Mouse (Mus musculus) heart, postnatal 4 days (tissue): ENCODE data around the gene Ski. TPM values are rescaled to one million over a fixed set of nuclear protein-coding genes. Genes with fewer than 3 reads are reported as not detected.
A peak's percentile ranks its signal among the peaks of the same experiment; 100 is the strongest.

ENCODE experiments used
- DNase-seq: peaks from one replicate; pipeline ENCODE4 v3.0.0; 2021
- total RNA-seq, 2 experiments: library from RNA; stranded (reverse); gene quantifications; 2 replicates each; pipeline ENCODE4 v1.2.3; 2021

Gene Ski
- total RNA-seq, 2 experiments from 2014 or later, result 93.8 to 98.1 TPM

DNA sequence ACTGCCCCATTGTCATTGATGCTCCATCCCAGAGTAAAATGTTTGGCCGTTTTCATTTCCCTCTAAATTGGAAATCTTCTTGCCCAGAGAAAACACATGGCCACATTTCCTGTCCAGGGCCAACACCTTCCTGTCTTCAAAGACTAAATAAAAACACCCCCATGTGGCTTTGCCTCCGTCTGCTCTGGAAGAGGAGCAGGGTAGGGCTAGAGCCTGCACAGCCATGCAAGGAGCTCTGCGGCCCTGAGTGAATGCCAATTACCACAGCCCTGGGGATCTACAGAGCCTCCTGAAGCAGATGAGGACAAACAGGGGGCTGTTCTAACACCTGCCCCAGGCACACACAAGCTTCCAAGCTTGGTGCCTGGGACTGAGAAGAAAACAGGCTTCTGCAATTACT lies 46.2 kb downstream of the Ski start:
- DNase-seq, result no peak

DNA sequence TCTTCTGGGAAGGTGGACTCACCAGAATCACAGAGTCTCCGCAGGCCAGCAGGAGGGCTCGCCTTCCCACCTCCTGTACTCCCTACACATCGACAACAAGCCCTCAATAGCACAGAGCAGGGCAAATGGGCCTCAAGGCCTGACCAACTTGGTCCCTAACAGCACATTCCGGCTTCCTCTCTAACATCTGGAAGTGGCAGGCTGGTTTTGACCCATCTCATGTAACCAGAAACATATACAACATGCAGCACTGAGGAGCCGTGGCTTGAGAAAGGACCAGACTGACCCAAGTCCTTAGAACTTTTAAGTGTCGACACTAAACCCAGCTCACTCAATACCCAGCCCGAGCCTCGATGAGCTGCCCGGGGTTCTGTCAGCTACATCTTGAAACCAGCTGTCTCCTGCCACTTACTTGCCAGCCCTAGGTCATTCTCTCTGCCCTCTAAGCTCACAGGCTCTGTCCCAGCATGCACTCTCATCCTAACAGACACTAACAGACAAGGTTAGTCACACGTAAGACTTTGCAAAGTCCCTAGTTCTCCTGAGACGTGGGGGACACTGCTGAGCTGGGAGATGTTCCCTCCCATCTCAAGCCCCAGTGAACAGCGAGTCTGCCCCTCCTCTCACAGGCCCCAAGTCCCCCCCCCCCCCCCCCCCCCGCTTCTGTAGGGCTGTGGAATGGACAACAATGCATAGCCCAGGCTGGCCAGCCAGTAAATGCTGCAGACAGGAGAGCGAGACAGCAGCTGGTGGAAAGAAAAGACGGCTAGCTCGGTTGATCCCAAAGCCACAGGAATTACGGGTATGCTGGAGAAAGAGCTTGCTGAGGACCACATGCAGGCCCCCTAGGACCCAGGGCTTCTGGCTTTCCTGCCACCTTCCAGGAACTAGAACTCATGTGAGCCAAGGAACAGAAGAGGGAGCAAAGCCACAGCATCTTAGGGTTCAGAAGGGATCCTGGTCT lies 48.3 kb downstream of the Ski start:
- DNase-seq, result no peak

DNA sequence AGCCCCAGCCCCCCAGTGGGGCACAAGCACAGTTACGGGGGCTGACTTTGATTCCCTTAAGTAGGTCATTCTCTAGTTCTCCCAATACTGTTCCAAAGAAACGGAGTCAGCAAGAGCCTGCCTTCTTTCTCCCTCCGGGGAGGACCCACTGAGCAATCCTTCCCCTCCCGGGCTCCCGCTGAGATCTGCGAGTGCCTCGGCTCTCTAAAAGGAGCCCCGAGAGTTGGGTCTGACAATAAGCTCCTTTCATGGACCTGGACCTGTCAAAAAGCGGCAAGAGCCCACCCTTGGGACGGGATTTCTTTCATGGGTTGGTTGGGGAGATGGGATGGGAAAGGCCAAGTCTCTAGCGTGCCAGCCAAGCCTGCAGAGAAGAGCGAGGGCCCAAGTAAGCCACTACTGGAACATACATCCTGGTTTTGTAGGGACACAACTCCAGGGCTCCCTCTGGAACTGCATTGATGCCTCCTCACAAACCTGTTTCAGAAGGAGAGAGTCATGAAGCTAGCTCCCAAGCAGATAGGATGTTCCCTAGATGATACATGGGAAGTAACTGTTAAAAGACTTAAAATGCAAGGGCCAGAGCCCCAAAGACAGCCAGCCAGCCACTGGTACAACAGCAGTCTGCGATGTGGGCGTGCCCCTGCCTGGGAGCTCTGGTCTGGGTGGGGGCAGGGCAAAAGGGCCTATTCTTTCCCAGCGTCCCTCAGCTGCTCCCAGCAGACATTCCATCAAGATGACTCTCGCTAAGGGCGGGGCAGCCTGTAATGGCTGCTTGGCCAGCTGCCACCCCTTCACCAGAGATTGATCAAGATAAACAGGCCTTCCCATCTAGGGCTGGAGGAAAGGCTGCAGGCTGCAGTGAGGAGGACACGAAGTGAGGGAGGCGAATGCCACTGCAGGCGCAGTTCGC lies 49.2 kb downstream of the Ski start:
- peak; percentile 94 for DNase-seq

GRCm38 (mm10) chr4:155171961-155172533 lies 50.3 kb downstream of the Ski start:
- no peak for DNase-seq

- no peak for DNase-seq
Observed at GRCm38 (mm10) chr4:155170614-155171212, 51.7 kb downstream of the Ski start.

GRCm38 (mm10) chr4:155168835-155169252 lies 53.5 kb downstream of the Ski start:
- DNase-seq, result no peak

DNA sequence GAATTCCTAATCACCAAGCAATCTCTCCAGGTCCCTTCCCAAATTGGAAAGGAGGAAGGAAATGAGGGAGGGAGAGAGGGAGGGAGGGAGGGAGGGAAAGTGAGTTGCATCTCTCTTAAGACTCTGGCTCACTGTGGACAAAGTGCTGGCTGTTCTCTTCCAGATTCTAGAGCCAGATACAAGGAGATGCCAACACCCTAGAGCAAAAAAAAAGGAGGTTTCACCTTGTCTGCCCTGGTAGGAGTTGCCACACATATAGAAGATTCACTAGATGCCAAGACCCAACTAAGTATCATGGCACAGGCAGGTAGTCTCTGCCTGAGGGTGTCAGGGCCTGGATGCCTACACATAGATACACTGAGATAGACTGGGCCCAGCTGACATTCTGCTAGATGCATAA lies 56.5 kb downstream of the Ski start:
- DNase-seq, result no peak

DNA sequence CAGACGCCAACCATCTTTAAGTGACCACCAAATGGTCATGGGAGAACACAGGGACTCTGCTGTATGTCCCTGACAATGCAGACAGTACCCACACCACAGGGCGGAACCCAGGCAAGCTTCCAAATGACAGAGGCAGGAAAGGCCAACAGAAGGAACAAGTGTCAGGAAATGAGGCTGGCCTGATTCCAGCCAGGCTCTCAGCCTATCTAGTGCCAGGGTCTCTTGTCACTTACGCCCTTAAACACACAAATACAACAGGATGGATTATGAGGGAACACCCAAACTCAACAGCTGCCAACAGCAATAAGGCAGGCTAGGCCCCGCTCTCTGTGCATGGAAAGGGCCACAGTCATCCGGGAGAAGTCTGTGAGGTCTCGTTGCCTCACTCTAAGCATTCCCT lies 57.8 kb downstream of the Ski start:
- peak; percentile 88 for DNase-seq

GRCm38 (mm10) chr4:155163685-155164084 lies 58.7 kb downstream of the Ski start:
- DNase-seq, result no peak

DNA sequence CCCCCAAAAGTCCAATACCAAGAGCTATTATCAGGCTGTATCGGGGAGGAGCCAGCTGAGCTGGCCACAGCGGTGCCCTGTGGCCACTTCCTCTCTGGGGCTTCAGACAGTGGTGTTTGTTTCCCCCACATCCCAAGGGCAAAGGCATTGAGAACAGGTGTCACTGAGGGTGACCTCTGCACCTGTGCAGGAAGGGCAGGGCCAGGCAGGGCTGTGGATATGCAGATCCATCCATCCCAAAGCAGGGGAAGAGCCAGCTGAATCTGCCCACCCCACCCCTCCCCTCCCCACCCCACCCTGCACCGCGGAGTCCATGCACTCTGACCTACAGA lies 59.1 kb downstream of the Ski start:
- DNase-seq, result no peak

GRCm38 (mm10) chr4:155162433-155163319 lies 59.7 kb downstream of the Ski start:
- no peak for DNase-seq

DNA sequence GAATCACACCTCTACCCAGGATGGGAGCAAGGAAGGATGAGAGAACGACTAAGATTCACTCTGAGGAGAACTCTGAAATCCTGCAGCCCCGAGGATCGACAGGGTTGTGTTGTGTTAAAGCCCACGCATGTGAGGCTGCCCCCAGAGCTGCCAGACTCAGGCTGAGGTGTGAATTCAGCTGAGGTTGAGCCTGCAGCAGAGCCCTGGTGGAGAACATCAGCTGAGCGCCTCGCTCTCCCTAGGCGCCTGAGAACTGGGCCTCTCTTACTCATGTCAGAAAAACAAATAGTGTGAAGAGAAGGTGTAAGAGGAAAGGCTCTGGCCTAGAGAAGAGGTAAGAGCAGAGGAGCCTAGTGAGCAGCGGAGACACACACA lies 63.9 kb downstream of the Ski start:
- DNase-seq, result no peak

DNA sequence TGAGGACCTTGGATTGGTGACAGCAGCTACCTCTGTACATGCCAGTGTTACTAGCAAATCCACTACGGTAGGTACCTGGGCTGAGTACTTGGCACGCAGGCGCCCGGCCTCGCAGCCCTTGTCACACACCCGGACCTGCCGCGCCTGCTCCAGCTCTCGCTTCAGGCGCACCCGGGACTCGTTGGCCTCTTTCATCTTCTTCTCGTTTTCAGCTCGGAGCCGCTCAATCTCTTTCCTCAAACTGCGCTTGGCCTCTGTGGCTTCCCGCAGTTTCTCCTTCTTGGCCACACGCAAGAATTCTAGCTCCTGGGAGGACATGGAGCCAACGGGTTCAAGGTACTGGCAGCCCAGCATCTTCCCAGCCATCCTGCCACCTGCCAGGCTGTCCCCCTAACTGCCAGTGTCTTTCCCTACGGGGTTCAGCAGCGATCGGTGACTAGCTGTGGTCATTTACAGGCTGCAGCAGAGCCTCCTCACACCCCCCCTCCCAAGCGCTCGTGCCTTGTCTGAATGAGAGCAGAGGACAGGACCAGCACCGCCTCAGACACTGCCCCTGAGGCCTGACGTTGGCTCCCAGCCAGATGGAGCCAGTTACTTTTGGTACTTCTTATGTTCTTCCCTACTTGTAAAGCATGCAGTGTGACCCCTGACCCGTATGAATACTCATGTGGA lies 64.4 kb downstream of the Ski start:
- no peak for DNase-seq

DNA sequence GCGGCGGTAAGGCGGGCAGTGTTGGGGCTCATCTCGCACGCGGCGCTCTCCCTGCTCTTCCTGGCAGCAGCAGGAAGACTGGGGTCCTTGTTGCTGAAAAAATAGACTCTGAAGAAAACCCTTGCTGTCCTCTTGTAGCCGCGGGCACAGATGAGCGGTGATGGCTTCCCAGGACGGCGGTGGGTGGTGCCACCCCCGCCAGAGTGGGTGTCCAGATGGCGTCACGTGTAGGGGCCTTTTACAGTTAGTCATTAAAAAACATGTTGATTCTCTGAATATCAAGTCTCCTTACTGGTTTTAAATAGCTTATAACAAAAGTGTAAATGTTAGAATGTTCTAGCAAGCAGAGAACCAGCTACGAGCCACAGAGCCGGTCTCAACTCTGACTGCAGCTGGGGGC lies 65.7 kb downstream of the Ski start:
- no peak for DNase-seq

DNA sequence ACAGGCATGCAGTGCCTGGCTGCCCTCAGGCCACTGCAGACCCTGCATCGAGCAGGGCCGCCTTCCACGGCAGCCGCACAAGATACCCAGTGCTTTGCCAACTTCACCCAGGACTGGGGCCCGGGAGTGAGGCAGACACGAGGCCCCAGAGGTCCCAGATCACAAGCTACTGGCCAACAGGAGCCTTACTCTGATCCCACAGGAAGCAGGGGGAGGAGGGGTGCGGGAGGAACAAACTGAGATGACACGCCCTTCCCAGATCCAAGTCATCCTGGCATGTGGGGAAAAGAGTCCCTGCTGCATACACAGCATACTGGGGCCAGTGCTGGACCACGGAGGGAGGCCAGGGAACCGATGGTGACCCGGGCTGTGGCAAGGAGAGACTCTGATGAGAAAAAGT lies 67.4 kb downstream of the Ski start:
- DNase-seq, result peak; percentile 52

DNA sequence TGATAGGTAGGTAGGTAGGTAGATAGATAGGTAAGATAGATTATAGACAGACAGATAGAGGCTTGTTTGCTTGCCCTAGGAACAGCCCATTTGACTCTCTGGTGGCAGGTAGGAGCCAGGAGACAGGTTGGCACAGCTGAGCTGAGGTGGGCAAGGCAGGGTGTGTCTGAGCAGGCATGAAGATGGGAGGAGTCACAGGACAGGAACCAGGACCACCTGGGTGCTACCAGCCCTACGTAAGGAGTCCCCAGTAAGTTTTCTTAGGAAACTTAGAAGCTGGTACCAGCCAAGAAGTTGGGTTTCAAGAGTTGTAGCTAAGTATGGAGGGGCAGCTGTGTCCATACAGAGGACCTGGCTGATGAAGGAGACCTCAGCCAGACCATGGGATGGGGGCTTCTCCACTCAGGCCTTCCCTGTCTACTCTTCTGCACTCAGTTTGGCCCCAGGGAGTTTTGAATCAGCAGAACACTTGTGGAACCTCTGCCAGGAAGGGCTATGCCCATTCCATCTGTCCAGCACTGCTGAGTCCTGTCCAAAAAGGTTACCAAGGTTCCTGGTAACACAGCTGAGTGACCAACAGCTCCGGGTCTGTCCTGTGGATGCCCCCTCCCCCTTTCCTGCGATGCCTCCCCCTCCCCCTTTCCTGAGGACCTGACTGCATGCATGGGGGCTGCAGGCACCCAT lies 68.9 kb downstream of the Ski start:
- DNase-seq, result no peak

DNA sequence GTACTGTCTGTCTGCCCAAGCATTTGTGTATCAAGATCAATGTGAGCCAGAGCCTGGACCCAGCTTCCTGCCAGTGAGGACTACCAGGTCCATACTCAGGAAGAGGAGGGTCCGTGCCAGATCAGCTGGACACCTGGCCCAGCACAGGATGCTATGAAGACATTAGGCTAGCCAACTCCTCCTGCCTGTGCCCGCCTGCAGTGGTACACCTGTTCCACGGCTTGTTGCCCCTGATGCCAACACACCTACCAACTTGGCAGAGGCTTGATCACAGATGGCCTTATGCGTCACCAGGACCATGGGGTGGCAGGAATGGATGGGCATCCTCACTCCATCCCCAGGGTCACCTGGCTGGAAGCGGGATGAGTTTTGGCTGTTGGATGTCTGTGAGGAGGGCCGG lies 69.9 kb downstream of the Ski start:
- no peak for DNase-seq

GRCm38 (mm10) chr4:155151845-155152244 lies 70.5 kb downstream of the Ski start:
- no peak for DNase-seq

GRCm38 (mm10) chr4:155151221-155151788 lies 71.1 kb downstream of the Ski start:
- no peak for DNase-seq
